Comparison of ENCODE assay signal across 20 mouse cellular contexts in genomic region chr10:97482150-97482549, GRCm38 (mm10). TPM values are rescaled to one million over a fixed set of nuclear protein-coding genes. Genes with fewer than 3 reads are reported as not detected.
DNase-seq lines count a peak whose midpoint lies in the region; ATAC-seq and TF ChIP-seq lines count a peak whose summit lies in the region.
"Had no signal": no experiment of that assay in that cellular context is flagged by ENCODE, and none has a peak within 500 bp of the region (broad histone marks: within the 10 kb centered on the region; RNA-seq: fewer than 3 reads in every experiment).

No protein-coding gene starts in this region.

- no peaks in the 10 kb centered on the region for H3K9me3 ChIP-seq in limb, embryonic 13.5 days
- H3K9me3 ChIP-seq in limb, embryonic 10.5 days (replicated peaks) = no peaks in the 10 kb centered on the region
- H3K9me3 ChIP-seq in intestine, embryonic 14.5 days (ENCODE audit: control insufficient read depth, low read length) = no peaks in the 10 kb centered on the region
- no peaks in the 10 kb centered on the region for H3K9me3 ChIP-seq in stomach, embryonic 15.5 days
- no peaks in the 10 kb centered on the region for H3K9me3 ChIP-seq in midbrain, postnatal 0 days (ENCODE audit: low read length)
- H3K9me3 ChIP-seq: forebrain, embryonic 12.5 days; neural tube, embryonic 15.5 days had no signal

- H3K27ac ChIP-seq in limb, embryonic 13.5 days = no peak overlapping the region
- no peak overlapping the region for H3K27ac ChIP-seq in limb, embryonic 10.5 days
- no peak overlapping the region for H3K27ac ChIP-seq in intestine, embryonic 14.5 days (ENCODE audit: low read depth)
- H3K27ac ChIP-seq in stomach, embryonic 15.5 days = peak overlapping the region; percentile 41; the same call in 1 of the 2 replicates
- no peak overlapping the region for H3K27ac ChIP-seq in midbrain, postnatal 0 days (ENCODE audit: low read depth, low read length)
- H3K27ac ChIP-seq: forebrain, embryonic 12.5 days; hindbrain, embryonic 14.5 days; neural tube, embryonic 15.5 days had no signal

- no peak for ATAC-seq in limb, embryonic 13.5 days (ENCODE audit: low FRiP score, low read depth)
- ATAC-seq in intestine, embryonic 14.5 days (replicated peaks; ENCODE audit: low FRiP score, low TSS enrichment, low read depth) = no peak
- no peak for ATAC-seq in stomach, embryonic 15.5 days (ENCODE audit: insufficient read depth, low FRiP score, low read depth)
- ATAC-seq in midbrain, postnatal 0 days (ENCODE audit: low FRiP score) = no peak

- TF ChIP-seq CTCF in midbrain, postnatal 0 days (IDR thresholded peaks at IDR 0.05) = no peak

- peak; percentile 46 to 52 for DNase-seq in heart, adult 18-20 months
- no peak for DNase-seq in heart, postnatal 4 days
- no peak for DNase-seq in limb, embryonic 10.5 days (ENCODE audit: low spot score)
- DNase-seq in intestine, embryonic 14.5 days (ENCODE audit: low spot score) = no peak
- DNase-seq in adrenal gland, postnatal 14 days = no peak
- DNase-seq in midbrain, postnatal 0 days (ENCODE audit: low spot score) = no peak
- DNase-seq: B cell, adult 2 months; cerebellum, adult 9-11 months; kidney, adult 9 months; kidney, postnatal 4 days; lung, adult 18-20 months; lung, postnatal 36 days; right cerebral cortex, postnatal 25 days; thymus, adult 2 months had no signal

- H3K4me1 ChIP-seq in limb, embryonic 13.5 days = peaks cover 24% of the 10 kb centered on the region
- peaks cover 32% of the 10 kb centered on the region for H3K4me1 ChIP-seq in limb, embryonic 10.5 days
- H3K4me1 ChIP-seq in intestine, embryonic 14.5 days (replicated peaks; ENCODE audit: control insufficient read depth, insufficient read depth, low read length) = peaks cover 6% of the 10 kb centered on the region
- 0 out of 2 replicates have a peak, but pooled peaks cover 3% of the 10 kb centered on the region for H3K4me1 ChIP-seq in stomach, embryonic 15.5 days
- H3K4me1 ChIP-seq in midbrain, postnatal 0 days (ENCODE audit: insufficient read depth, low read length) = peaks cover 3% of the 10 kb centered on the region; the same call in 1 of the 2 replicates
- H3K4me1 ChIP-seq: neural tube, embryonic 15.5 days had no signal

- WGBS in limb, embryonic 13.5 days = 77% methylated on average over 5 of the region's 5 CpGs
- WGBS in limb, embryonic 10.5 days = 83% methylated on average over 5 of the region's 5 CpGs
- 90% methylated on average over 5 of the region's 5 CpGs for WGBS in intestine, embryonic 14.5 days
- WGBS in stomach, embryonic 15.5 days = 81% methylated on average over 5 of the region's 5 CpGs
- 91% methylated on average over 5 of the region's 5 CpGs for whole genome bisulfite sequencing in midbrain, postnatal 0 days

- H3K4me2 ChIP-seq in limb, embryonic 13.5 days (replicated peaks) = peak overlapping the region; percentile 34
- H3K4me2 ChIP-seq in intestine, embryonic 14.5 days (ENCODE audit: low read length) = peak overlapping the region; percentile 41; the same call in 1 of the 2 replicates
- peak overlapping the region; percentile 26; the same call in 1 of the 2 replicates for H3K4me2 ChIP-seq in stomach, embryonic 15.5 days
- H3K4me2 ChIP-seq in midbrain, postnatal 0 days (ENCODE audit: low read depth, low read length, poor library complexity, severe bottlenecking) = no peak overlapping the region
- H3K4me2 ChIP-seq: forebrain, embryonic 12.5 days; hindbrain, embryonic 14.5 days; midbrain, embryonic 11.5 days; neural tube, embryonic 15.5 days had no signal

- H3K36me3 ChIP-seq in limb, embryonic 13.5 days = no peaks in the 10 kb centered on the region
- no peaks in the 10 kb centered on the region for H3K36me3 ChIP-seq in limb, embryonic 10.5 days
- no peaks in the 10 kb centered on the region for H3K36me3 ChIP-seq in intestine, embryonic 14.5 days (ENCODE audit: control insufficient read depth, insufficient read depth, low read length)
- no peaks in the 10 kb centered on the region for H3K36me3 ChIP-seq in stomach, embryonic 15.5 days
- H3K36me3 ChIP-seq in midbrain, postnatal 0 days (ENCODE audit: insufficient read depth, low read length) = no peaks in the 10 kb centered on the region
- H3K36me3 ChIP-seq: forebrain, embryonic 12.5 days; neural tube, embryonic 15.5 days had no signal

- H3K27me3 ChIP-seq in limb, embryonic 13.5 days = no peaks in the 10 kb centered on the region
- no peaks in the 10 kb centered on the region for H3K27me3 ChIP-seq in limb, embryonic 10.5 days (ENCODE audit: low read depth, poor library complexity, severe bottlenecking)
- no peaks in the 10 kb centered on the region for H3K27me3 ChIP-seq in intestine, embryonic 14.5 days (replicated peaks; ENCODE audit: control insufficient read depth, insufficient read depth, low read length)
- no peaks in the 10 kb centered on the region for H3K27me3 ChIP-seq in stomach, embryonic 15.5 days (replicated peaks)
- no peaks in the 10 kb centered on the region for H3K27me3 ChIP-seq in midbrain, postnatal 0 days (ENCODE audit: insufficient read depth, low read length)
- H3K27me3 ChIP-seq: forebrain, embryonic 12.5 days; neural tube, embryonic 15.5 days had no signal

- H3K4me3 ChIP-seq in limb, embryonic 13.5 days = no peak overlapping the region
- no peak overlapping the region for H3K4me3 ChIP-seq in limb, embryonic 10.5 days
- H3K4me3 ChIP-seq in intestine, embryonic 14.5 days (ENCODE audit: low read depth, low read length) = no peak overlapping the region
- 0 out of 2 replicates have a peak overlapping the region, but pooled peaks have one; percentile 7 for H3K4me3 ChIP-seq in stomach, embryonic 15.5 days (replicated peaks)
- no peak overlapping the region for H3K4me3 ChIP-seq in midbrain, postnatal 0 days (ENCODE audit: low read depth, low read length)
- H3K4me3 ChIP-seq: forebrain, embryonic 12.5 days; neural tube, embryonic 15.5 days had no signal

- no peak overlapping the region for H3K9ac ChIP-seq in limb, embryonic 13.5 days
- H3K9ac ChIP-seq in intestine, embryonic 14.5 days (ENCODE audit: low read length) = no peak overlapping the region
- H3K9ac ChIP-seq in stomach, embryonic 15.5 days = no peak overlapping the region
- no peak overlapping the region for H3K9ac ChIP-seq in midbrain, postnatal 0 days (replicated peaks; ENCODE audit: low read length, poor library complexity, severe bottlenecking)
- H3K9ac ChIP-seq: forebrain, embryonic 12.5 days; hindbrain, embryonic 14.5 days; neural tube, embryonic 15.5 days had no signal

RNA-seq across cellular contexts. Expression of gene Dcn, which starts 2.7 kb away (rescaled TPM):
- total RNA-seq in heart, adult 18-20 months (2021) = 100 to 1,000 TPM; 346 to 364 TPM
- total RNA-seq in heart, postnatal 4 days (2021) = 100 to 1,000 TPM; 319 to 365 TPM
- 302 and 322 TPM in 2 replicates for polyA plus RNA-seq in limb, embryonic 13.5 days (2015; fragmentation: Nextera tagmentation; extraction: Ambion mirVana)
- 2.4 and 5.2 TPM in 2 replicates for polyA plus RNA-seq in limb, embryonic 10.5 days (2016; fragmentation: Nextera tagmentation; extraction: Ambion mirVana)
- 303 and 329 TPM in 2 replicates for polyA plus RNA-seq in intestine, embryonic 14.5 days (2014; fragmentation: Nextera tagmentation; extraction: Ambion mirVana)
- polyA plus RNA-seq in stomach, embryonic 15.5 days (2015; fragmentation: Nextera tagmentation; extraction: Ambion mirVana) = 558 and 642 TPM in 2 replicates
- total RNA-seq in adrenal gland, postnatal 14 days (2021) = 214 and 240 TPM in 2 replicates
- 52.2 and 56.7 TPM in 2 replicates for total RNA-seq in midbrain, postnatal 0 days (2014; rRNA removed)
- 52.2 and 57.3 TPM in 2 replicates for polyA plus RNA-seq in midbrain, postnatal 0 days (2015; fragmentation: Nextera tagmentation; extraction: Ambion mirVana)

Comparison
In these comparisons a context has a peak if more than half of its experiments do, and no peak if none do; other contexts are left out.
1. DNase-seq: peak in heart, adult 18-20 months (2 of 2); none in heart, postnatal 4 days (single experiment), limb, embryonic 10.5 days (single experiment), intestine, embryonic 14.5 days (single experiment), adrenal gland, postnatal 14 days (single experiment) and midbrain, postnatal 0 days (single experiment).